Mouse (Mus musculus) 416B (cell line): ENCODE measurements around the gene Eng.

Experiments
- DNase-seq: peaks from one replicate; pipeline ENCODE4 v3.0.0; 2011; ENCODE audit warnings: low read depth

The Eng gene

DNA sequence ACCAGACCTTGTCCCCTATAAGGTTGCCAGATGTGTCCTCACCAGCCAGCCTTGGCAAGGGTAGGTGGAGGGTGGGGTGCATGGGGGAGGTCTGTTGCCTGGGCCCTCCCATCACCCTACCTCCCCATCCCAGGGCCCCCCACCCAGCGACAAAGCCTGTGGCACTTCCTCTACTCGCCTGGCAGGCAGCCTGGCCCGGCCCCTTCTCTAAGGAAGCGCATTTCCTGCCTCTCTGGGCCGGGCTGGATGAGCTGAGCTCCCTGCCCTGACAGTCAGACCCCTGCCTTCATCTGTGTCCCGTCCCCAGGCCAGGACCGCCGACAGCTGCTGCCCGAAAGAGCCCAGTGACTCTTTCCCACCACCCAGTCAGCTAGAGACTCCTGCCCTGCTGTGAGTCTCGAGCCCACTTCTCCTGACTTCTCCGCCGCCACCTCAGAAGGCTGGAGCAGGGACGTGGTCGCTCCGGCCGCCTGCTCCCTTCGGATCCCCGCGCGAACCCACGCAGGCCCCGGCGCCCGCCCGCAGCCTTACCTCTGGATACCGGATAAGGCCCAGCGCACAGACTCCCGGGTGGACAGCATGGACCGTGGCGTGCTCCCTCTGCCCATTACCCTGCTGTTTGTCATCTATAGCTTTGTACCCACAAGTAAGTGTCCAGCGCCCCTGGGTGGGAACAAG, at the start of gene Eng:
Gene Eng (plus strand): TSS at position 217 of the 678 bp plus-strand sequence.
- DNase-seq = peak; percentile 45

DNA sequence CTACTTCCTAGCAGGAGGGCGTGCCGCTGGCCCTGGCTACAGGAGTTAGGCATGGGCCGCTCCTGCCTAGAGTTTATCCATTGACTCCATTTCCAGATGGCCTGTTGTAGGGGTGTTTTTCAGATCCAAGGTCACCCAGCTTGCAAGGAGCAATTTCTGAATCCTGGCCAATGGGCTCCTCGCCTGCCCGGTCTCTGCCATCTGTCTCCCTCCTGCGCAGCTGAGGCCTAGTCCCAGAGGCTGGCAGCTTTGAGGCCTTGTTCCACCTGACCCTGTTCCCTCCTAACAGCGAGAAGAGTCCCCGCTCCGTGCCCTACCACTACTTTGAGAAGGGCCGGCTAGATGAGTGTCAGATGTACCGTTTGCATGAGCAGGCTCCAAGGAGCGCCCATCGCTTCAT, 49.7 kb upstream of the Eng start:
- DNase-seq = no peak

DNA sequence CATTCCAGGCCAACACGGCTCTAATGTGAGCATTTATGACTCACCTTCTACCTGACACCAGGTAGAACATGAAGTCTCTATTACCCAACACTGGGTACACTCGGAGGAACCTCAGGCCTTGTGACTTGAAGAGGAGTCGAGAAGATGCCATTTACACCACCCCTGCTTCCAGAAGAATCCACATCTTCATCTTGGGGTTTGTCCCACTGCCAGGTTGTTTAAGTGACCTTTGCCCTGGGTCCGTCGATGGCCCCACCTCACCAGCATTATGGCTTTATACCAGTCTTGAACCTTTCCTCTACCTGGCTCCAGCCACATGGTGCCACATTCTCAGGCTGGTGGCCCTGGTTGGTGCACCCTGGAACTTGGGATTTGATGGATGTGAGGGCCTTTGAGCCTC, 49.1 kb upstream of the Eng start:
- no peak for DNase-seq

GRCm38 (mm10) chr2:32597699-32598098, 48.7 kb upstream of the Eng start:
- no peak for DNase-seq

DNA sequence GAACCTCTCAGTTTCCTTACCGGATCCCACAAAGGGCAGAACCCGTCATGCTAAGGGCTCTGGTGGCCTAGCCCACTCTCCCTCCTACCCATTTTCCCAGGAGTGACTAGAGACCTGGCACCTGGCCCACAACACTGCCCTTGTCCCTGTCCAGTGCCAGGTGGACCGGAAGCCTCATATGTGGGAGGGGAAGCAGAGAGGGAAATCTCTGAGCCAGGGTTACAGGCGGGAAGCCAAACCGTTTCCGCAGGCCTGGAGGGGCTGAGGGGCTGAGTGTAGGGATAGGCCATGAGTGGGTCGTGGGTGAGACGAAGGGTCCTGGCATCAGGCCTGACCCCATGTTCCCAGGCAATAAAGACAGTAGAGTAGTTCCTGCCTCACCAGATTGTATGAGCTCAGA, 47.9 kb upstream of the Eng start:
- no peak for DNase-seq

- DNase-seq = no peak
These were observed 47.0 kb upstream of the Eng start, which contains the start of gene St6galnac6 for GRCm38 (mm10) chr2:32599409-32599808. Gene St6galnac6, plus strand, starts transcription at chr2:32599709.

GRCm38 (mm10) chr2:32601417-32602065, 44.9 kb upstream of the Eng start:
- no peak for DNase-seq

DNA sequence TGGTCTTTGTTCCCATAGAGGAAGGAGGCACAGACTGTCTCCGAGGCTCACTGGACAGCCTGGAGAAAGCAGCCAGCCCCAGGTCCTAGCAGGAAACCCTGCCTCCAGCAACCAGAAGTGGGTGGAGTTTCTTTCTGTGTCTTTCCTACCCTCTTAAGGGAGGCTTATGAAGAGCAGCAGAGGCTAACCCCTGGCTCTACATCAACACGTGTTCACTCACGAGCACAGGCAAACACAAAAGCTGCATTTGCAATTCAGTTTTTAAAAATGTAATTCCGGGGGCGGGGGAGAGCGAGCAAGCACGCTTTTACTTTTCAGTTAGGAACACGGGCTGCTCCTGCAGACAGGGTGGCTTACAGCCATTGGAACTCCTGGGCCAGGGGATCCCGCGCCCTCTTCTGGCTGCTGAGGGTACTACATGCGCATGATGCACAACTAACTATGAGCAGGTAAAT, 43.8 kb upstream of the Eng start:
- DNase-seq = peak; percentile 91

DNA sequence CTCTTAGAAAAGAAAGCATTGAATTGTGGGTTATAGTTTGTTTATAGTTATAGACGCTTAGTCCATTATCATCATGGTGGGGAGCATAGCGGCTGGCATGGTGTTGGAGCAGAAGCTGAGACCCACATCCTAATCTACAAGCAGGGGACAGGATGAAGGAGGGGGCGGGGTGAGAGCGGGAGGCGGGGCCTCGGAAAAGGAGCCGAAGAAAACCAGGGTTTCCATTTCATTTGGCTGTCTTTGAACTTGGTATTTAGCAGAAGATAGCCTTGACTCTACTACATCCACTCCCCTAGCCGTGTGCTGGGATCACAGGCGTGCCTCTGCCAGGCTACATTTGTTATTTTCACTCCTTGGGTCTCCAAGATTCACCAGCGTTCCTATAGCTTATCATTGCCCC, 41.8 kb upstream of the Eng start:
- DNase-seq = no peak

- peak; percentile 85 for DNase-seq
These were observed 39.9 kb upstream of the Eng start for GRCm38 (mm10) chr2:32606161-32607142.

DNA sequence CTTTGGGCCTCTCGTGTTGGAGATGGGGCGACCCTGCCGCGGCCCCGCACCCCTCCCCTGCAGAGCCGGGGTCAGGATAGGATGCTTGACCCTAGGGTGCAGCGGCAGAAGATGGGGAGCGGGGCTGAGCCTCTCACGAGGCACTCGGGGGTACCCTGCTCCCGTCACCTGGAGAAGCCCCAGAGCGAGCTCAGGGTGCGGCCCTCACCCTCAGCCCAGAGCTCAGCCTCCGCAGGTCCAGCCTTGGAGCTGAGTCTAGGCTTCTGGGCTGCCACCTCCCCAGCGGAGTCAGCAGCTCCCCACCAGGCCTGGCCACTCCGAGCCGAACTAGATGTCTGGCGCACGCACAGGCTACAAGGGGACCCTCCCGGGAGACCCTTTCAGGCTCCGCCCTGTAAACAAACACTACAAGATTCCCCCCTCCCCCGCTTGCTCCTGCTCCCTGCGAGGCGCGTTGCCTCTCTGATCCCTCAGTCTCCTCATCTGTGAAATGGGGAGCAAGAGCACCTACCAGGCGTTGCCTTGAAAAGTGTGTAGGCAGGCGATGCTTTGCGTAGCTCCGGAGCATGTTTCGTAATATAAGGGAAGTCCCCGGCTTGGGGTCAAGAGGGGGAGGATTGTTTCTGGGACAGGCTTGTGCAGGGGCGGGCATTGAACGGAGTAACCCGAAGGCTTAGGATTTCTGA, 39.0 kb upstream of the Eng start:
- DNase-seq = peak; percentile 89

GRCm38 (mm10) chr2:32608141-32608777, 38.1 kb upstream of the Eng start:
- peak; percentile 93 for DNase-seq

DNA sequence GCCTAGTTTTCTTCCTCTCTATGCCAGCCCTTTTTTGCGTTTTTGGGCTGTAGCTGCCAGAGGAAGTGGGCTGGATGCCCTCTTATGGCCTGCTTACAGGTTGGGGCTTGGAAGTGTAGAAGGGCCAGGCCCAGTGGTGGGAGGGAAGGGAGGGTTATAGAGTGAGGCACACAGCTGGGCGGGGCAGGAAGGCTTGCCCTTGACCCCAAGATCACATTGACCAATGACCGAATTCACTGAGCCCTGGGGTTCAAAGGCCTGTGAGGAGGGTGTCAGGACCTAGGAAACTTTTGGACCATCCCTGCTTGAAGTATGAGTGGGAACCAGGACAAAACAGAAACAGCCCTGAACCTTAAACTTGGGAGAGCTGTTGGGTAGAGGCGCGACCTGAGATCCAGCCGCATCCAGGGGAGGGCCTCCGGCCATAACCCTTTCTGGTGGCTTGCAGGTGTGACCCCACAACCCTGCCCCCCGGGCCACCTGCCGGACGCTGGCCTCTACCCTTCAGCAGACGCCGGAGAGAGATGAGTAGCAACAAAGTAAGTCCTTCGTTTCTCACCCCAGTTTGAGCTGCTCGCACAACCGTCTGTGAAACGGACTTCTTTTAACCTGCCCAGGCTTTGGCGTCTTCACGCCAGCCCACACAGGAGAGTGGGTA, 37.5 kb upstream of the Eng start:
- DNase-seq = no peak

DNA sequence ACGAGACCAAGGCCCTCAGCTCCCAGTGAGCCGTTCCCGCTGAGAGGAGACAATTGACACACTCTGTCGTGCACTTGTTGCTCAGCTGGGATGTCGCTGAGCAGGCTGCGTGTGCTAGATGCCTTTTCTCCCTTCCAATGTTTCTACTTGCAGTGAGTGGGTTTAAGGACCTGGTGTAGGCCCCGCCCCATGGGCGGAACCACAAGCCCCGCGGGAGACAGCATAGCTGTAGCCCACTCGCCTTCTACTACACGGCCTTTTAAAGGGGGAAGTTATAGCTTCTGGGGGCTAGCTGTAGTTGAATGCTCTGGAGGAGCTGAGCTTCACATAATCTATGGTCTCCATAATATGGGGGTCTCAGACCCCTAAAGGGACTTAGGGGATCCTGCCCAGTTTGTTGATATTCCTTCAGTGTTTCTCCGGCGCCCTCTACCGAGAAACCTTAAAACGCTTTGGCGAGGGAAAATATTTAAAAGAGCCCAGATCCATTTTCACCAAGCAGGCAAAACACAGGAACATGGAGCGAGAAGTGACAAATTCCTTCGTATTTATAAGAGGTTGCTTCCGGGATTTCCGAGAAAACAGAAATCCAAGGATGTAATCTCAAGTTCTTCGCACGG, 35.7 kb upstream of the Eng start:
- peak; percentile 31 for DNase-seq

DNA sequence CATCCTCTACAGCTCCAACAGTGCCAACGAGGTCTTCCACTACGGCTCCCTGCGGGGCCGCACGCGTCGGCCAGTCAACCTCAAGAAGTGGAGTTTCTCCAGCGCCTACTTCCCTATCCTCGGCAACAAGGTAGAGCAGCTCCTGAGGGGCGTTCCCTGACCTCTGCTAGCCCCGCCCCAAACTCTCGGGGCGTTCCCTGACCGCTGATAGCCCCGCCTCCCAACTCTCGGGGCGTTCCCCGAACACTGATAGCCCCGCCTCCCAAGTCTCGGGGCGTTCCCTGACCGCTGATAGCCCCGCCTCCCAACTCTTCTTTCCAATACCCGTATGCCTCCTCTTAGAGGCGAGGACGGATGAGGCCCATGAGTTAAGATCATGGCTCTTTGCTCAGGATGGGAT, 34.1 kb upstream of the Eng start:
- no peak for DNase-seq

- no peak for DNase-seq
These were observed 29.3 kb upstream of the Eng start for GRCm38 (mm10) chr2:32617109-32617508.

DNA sequence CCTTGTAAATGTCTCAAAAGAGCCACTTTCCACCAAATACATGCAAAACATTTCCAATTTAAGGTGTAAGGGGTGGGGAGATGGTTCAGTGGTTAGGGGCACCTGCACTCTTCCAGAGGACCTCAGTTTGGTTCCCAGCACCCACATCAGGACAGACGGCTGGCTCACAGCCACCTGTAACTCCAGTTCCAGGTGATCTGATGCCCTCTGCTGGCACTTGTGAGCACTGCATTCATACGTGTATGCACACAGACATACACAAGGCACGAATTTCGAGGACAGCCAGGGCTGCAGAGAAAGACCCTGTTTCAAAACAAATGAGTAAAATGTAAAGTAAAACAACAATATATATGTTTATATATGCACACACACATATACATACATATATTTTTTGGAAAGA, 28.8 kb upstream of the Eng start:
- peak; percentile 28 for DNase-seq

GRCm38 (mm10) chr2:32618051-32618450, 28.3 kb upstream of the Eng start:
- DNase-seq = no peak

- peak; percentile 52 for DNase-seq
These were observed 25.5 kb upstream of the Eng start for GRCm38 (mm10) chr2:32620682-32621516.

GRCm38 (mm10) chr2:32621517-32621859, 24.9 kb upstream of the Eng start, which contains the start of gene Ak1:
Gene Ak1, plus strand, starts transcription at chr2:32621758.
- DNase-seq = no peak
